Mouse (Mus musculus): Measurements from ENCODE around the gene Adamts20. TPM values are rescaled to one million over a fixed set of nuclear protein-coding genes. Genes with fewer than 3 reads are reported as not detected.

Adamts20 gene
- polyA plus RNA-seq (2015; fragmentation: Nextera tagmentation; extraction: Ambion mirVana), result 0.23 and 0.31 TPM in 2 replicates

GRCm38 (mm10) chr15:94465318-94465717 is at the start of gene Adamts20:
Gene Adamts20, minus strand, starts transcription at chr15:94465418.

Other genes with a start within 250 kb of the Adamts20 start
- 5.3 and 6.1 TPM in 2 replicates for gene Pus7l, start 78.1 kb upstream of the Adamts20 start, polyA plus RNA-seq (2015; fragmentation: Nextera tagmentation; extraction: Ambion mirVana)
- 9.7 and 11.0 TPM in 2 replicates for gene Irak4, start 78.2 kb upstream of the Adamts20 start, polyA plus RNA-seq (2015; fragmentation: Nextera tagmentation; extraction: Ambion mirVana)
- gene Twf1, start 124.5 kb upstream of the Adamts20 start, polyA plus RNA-seq (2015; fragmentation: Nextera tagmentation; extraction: Ambion mirVana), result 28.4 and 34.6 TPM in 2 replicates
- gene Tmem117, start 163.8 kb upstream of the Adamts20 start, polyA plus RNA-seq (2015; fragmentation: Nextera tagmentation; extraction: Ambion mirVana), result 0.55 and 0.58 TPM in 2 replicates